Mouse (Mus musculus): ENCODE data around the gene Pam. TPM values are rescaled to one million over a fixed set of nuclear protein-coding genes. Genes with fewer than 3 reads are reported as not detected.
"Not testable (repeated sequence)": the region's sequence is repeated elsewhere in the genome, so short reads cannot be mapped to it uniquely, and the experiment has no call there.

Gene Pam
- polyA plus RNA-seq, 1 experiment from 2014 or later = 65.3 TPM

DNA sequence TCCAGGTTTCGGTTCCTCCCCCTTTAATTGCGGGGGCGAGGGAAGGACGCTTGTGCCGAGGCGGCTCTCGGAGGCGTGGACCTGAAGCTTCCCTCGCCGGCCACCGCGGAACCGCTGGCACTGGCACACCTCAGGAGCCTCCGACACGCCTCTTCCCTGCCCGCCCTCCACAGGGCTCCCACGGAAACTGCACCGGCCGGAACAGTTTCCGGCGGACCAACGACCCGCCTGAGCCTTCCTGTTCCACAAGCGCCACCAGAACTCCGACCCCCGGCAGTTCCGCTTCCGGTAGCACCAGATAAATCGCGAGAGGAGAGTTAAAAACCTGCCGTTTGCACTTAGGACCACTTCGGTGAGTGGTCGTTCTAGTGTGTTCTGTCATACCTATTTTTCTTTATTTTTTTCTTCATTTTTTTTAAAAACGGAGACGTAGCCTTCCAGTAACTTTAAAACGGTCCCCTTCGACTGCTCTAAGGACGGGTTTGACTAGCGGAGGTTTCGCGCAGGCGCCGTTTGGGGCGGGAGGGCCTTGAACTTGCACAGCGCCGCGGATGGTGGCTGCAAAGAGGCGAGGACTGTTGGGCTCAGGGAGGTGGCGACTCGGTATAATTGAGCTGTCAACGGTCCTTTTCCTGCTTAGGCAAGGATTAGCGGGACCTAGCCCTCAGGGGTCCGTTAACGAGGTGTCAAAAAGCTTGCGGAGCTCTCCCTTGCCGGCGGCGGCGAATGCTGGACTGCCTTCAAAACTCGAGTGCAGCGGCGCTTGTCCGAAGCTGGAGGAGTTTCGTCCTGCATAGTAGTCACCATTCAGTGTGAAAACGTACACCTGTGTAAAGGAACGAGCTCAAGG is 325.3 kb downstream of the Pam start, which contains the start of the genes Gin1 and Ppip5k2:
Gene Gin1 (plus strand): TSS at position 269 of the 850 bp plus-strand sequence.
Gene Ppip5k2 (minus strand): TSS at position 508 of the 850 bp plus-strand sequence.
- H3K4me3 ChIP-seq (ENCODE audit: low read depth, low read length) = peak within 1 kb of the TSS; percentile 99
- H3K4me1 ChIP-seq (replicated peaks; ENCODE audit: control insufficient read depth, insufficient read depth, low read length) = peaks cover 15% of the 10 kb centered on the region
- H3K4me2 ChIP-seq (ENCODE audit: low read length) = peak within 1 kb of the TSS; percentile 73
- no peaks in the 10 kb centered on the region for H3K27me3 ChIP-seq (replicated peaks; ENCODE audit: control insufficient read depth, insufficient read depth, low read length)
- WGBS = under 1% methylated on average over 66 of the region's 66 CpGs
- peak within 1 kb of the TSS; percentile 90 for H3K9ac ChIP-seq (ENCODE audit: low read length)
- peak within 1 kb of the TSS; percentile 82 for H3K27ac ChIP-seq (ENCODE audit: low read depth)
- no peaks in the 10 kb centered on the region for H3K9me3 ChIP-seq (ENCODE audit: control insufficient read depth, low read length)
- no peaks in the 10 kb centered on the region for H3K36me3 ChIP-seq (ENCODE audit: control insufficient read depth, insufficient read depth, low read length)
- ATAC-seq (replicated peaks; ENCODE audit: low FRiP score, low TSS enrichment, low read depth) (peak; percentile 98), DNase-seq (ENCODE audit: low spot score) (peak; percentile 97)

DNA sequence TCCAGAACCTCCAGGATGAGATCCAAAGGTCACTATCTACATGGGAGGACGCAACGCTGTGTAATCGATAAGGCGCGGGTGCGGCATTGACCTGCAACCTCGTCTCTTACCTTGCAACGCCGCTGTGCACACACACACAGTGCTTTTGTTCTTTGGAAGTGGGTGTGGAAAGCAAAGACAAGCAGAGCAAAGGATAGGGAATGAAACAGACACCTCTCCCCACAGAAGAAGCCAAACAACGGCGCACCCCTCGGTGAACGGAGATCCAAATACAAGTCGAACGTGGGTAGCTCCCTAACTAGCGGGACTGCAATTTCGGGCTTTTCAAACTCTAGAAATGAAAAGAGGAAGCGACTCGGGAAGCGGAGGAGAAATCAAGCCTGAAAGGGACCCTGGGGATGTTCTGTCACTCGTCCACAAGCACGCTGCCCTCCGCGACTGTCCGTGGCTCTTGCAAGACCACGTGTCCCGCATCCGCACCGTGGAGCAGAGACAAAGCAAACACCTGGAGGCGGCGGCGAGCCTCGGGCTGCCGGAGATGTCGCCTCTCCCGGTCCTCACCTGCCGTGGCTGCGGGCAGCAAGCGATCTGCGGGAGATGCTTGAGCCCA is 326.0 kb downstream of the Pam start:
- peak overlapping the region; percentile 90 for H3K9ac ChIP-seq (ENCODE audit: low read length)
- H3K4me1 ChIP-seq (replicated peaks; ENCODE audit: control insufficient read depth, insufficient read depth, low read length) = peaks cover 15% of the 10 kb centered on the region
- ATAC-seq (replicated peaks; ENCODE audit: low FRiP score, low TSS enrichment, low read depth) (peak; percentile 61), DNase-seq (ENCODE audit: low spot score) (peak; percentile 80)
- no peaks in the 10 kb centered on the region for H3K36me3 ChIP-seq (ENCODE audit: control insufficient read depth, insufficient read depth, low read length)
- H3K9me3 ChIP-seq (ENCODE audit: control insufficient read depth, low read length) = no peaks in the 10 kb centered on the region
- peak overlapping the region; percentile 82 for H3K27ac ChIP-seq (ENCODE audit: low read depth)
- H3K27me3 ChIP-seq (replicated peaks; ENCODE audit: control insufficient read depth, insufficient read depth, low read length) = no peaks in the 10 kb centered on the region
- WGBS = under 1% methylated on average over 40 of the region's 40 CpGs
- H3K4me2 ChIP-seq (ENCODE audit: low read length) = peak overlapping the region; percentile 63
- peak overlapping the region; percentile 99 for H3K4me3 ChIP-seq (ENCODE audit: low read depth, low read length)

DNA sequence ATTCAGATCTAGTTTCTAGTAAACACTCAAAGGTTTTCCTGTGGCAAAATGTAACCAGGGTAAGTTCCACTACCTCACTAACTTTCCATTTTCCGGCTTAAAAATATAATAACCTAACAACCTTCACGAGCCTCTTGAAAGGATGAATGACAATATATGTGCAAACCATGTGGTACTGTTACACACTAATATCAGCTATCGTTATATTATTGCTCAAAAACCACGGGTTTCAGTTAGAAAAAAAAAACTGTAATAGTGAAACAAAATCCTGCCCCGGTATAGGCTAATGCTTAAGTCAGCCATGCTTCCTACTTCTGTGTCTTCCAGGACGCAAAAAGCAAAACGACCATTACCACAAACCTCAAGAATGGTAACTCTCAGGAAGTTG is 326.5 kb downstream of the Pam start:
- WGBS = 8% methylated on average over 7 of the region's 7 CpGs
- Histone ChIP-seq H3K36me3 (ENCODE audit: control insufficient read depth, insufficient read depth, low read length) (no peaks in the 10 kb centered on the region), H3K4me2 (ENCODE audit: low read length) (peak overlapping the region; percentile 63), H3K9me3 (ENCODE audit: control insufficient read depth, low read length) (no peaks in the 10 kb centered on the region), H3K4me1 (replicated peaks; ENCODE audit: control insufficient read depth, insufficient read depth, low read length) (peaks cover 15% of the 10 kb centered on the region), H3K4me3 (ENCODE audit: low read depth, low read length) (peak overlapping the region; percentile 99), H3K27ac (ENCODE audit: low read depth) (peak overlapping the region; percentile 82), H3K27me3 (replicated peaks; ENCODE audit: control insufficient read depth, insufficient read depth, low read length) (no peaks in the 10 kb centered on the region), H3K9ac (ENCODE audit: low read length) (peak overlapping the region; percentile 90)
- no peak for DNase-seq (ENCODE audit: low spot score)
- ATAC-seq (replicated peaks; ENCODE audit: low FRiP score, low TSS enrichment, low read depth) = no peak; the same call in 1 of the 2 replicates

DNA sequence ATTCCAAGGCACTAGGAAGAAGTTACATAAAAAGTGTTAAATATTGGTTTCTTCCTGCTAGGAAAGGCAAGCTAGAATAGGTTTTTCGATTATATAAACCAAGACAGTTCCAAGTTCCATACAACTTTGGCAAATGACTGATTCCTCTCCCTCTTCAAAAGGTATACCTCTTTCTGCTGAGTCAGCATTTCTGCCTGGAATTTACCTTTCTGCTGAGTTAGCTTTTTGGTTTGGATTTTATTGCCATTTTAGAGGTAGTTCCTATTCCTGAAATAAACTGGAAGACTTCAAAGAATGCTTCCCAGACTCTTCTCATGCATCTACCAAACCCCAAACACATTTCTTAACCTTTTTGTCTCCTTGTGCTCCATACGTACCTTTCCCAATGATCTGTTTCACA is 327.4 kb downstream of the Pam start:
- Histone ChIP-seq H3K4me3 (ENCODE audit: low read depth, low read length) (no peak overlapping the region; the same call in 1 of the 2 replicates), H3K9ac (ENCODE audit: low read length) (no peak overlapping the region), H3K4me1 (replicated peaks; ENCODE audit: control insufficient read depth, insufficient read depth, low read length) (peaks cover 15% of the 10 kb centered on the region), H3K4me2 (ENCODE audit: low read length) (peak overlapping the region; percentile 63), H3K9me3 (ENCODE audit: control insufficient read depth, low read length) (no peaks in the 10 kb centered on the region), H3K27ac (ENCODE audit: low read depth) (no peak overlapping the region), H3K27me3 (replicated peaks; ENCODE audit: control insufficient read depth, insufficient read depth, low read length) (no peaks in the 10 kb centered on the region), H3K36me3 (ENCODE audit: control insufficient read depth, insufficient read depth, low read length) (no peaks in the 10 kb centered on the region)
- no peak for ATAC-seq (replicated peaks; ENCODE audit: low FRiP score, low TSS enrichment, low read depth)
- WGBS = 82% methylated on average over 2 of the region's 2 CpGs
- no peak for DNase-seq (ENCODE audit: low spot score)

DNA sequence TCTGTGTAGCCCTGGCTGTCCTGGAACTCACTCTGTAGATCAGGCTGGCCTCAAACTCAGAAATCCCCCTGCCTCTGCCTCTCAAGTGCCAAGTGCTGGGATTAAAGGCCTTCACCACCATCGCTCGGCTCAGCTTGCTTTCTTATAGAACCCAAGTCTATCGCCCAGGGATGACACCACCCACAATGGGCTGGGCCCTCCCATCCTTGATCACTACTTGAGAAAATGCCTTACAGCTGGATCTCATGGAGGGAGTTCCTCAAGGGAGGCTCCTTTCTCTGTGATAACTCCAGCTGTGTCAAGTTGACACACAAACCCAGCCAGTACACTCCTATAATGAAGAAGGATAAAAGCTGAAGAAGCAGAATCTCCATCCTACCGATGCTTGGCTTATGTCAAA is 329.7 kb downstream of the Pam start:
- H3K4me1 ChIP-seq (replicated peaks; ENCODE audit: control insufficient read depth, insufficient read depth, low read length) = peaks cover 12% of the 10 kb centered on the region; the same call in 1 of the 2 replicates
- not testable (repeated sequence) for H3K27me3 ChIP-seq (replicated peaks; ENCODE audit: control insufficient read depth, insufficient read depth, low read length); ATAC-seq (replicated peaks; ENCODE audit: low FRiP score, low TSS enrichment, low read depth); H3K9ac ChIP-seq (ENCODE audit: low read length); H3K36me3 ChIP-seq (ENCODE audit: control insufficient read depth, insufficient read depth, low read length); H3K4me3 ChIP-seq (ENCODE audit: low read depth, low read length); H3K9me3 ChIP-seq (ENCODE audit: control insufficient read depth, low read length); H3K4me2 ChIP-seq (ENCODE audit: low read length); H3K27ac ChIP-seq (ENCODE audit: low read depth); DNase-seq (ENCODE audit: low spot score)
- WGBS = 77% methylated on average over 4 of the region's 4 CpGs

DNA sequence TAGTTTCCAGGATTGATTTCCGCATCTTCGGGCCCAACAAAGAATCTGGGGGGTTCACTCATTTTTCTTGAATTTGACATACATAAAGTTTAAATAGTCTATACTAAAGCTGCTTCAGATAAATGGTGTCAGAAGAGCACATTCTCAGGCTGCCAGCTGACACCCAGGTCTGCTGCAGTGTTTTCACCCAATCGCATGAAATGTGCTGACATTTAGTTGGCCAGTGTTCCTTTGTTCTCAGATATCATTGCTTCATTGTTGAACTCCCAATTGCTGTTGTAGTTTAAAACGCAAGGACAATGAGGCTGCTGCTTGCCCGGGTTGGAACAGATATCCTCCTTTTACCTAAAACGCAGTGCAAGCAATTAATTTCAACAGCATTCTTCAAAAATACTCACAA is 334.0 kb downstream of the Pam start:
- no peak overlapping the region for H3K27ac ChIP-seq (ENCODE audit: low read depth)
- no peak overlapping the region for H3K4me2 ChIP-seq (ENCODE audit: low read length)
- H3K4me3 ChIP-seq (ENCODE audit: low read depth, low read length) = no peak overlapping the region
- no peak overlapping the region for H3K9ac ChIP-seq (ENCODE audit: low read length)
- H3K4me1 ChIP-seq (replicated peaks; ENCODE audit: control insufficient read depth, insufficient read depth, low read length) = no peaks in the 10 kb centered on the region
- no peaks in the 10 kb centered on the region for H3K9me3 ChIP-seq (ENCODE audit: control insufficient read depth, low read length)
- H3K36me3 ChIP-seq (ENCODE audit: control insufficient read depth, insufficient read depth, low read length) = peaks cover 13% of the 10 kb centered on the region
- no peak for ATAC-seq (replicated peaks; ENCODE audit: low FRiP score, low TSS enrichment, low read depth)
- no peak for DNase-seq (ENCODE audit: low spot score)
- WGBS = 90% methylated on average over 6 of the region's 6 CpGs
- no peaks in the 10 kb centered on the region for H3K27me3 ChIP-seq (replicated peaks; ENCODE audit: control insufficient read depth, insufficient read depth, low read length)

DNA sequence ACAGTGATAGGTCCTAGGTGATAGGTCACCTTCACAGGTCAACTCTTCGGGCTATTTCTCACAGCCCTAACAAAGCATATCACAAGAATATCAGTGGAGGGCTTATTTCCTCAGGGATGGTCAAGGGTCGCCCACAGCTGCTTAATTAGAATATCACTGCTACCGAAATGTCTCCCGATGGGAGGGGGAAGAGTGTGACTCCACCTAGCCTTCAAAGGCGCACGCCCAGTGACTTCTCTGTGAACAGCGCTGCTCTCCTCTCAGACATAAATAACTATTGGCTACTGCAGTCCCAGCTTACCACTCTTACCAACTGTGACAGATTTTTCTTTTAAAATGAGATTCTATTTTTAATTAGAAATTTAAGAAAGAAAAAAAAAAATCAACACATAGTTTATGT is 334.8 kb downstream of the Pam start:
- WGBS = 63% methylated on average over 7 of the region's 7 CpGs
- H3K9me3 ChIP-seq (ENCODE audit: control insufficient read depth, low read length) = no peaks in the 10 kb centered on the region
- ATAC-seq (replicated peaks; ENCODE audit: low FRiP score, low TSS enrichment, low read depth) = no peak

DNA sequence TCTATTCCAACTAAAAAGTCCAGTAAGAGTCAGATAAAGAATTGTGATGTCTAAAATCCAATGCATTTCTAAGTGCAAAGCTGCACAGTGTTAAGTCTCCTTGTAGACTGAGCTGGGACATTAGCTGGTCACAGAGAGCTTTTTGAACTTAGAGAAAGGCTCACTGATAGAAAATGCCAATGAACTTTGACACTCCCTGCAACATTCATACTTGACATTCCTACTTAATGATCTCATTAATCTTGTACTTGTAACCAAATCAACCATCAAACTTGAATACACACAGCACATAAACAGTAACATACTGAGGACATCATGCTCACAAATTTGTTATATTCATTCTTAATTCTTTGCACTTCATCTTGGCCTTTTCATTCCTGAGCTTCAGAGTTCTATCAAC is 335.6 kb downstream of the Pam start:
- Histone ChIP-seq H3K4me1 (replicated peaks; ENCODE audit: control insufficient read depth, insufficient read depth, low read length) (no peaks in the 10 kb centered on the region), H3K27me3 (replicated peaks; ENCODE audit: control insufficient read depth, insufficient read depth, low read length) (no peaks in the 10 kb centered on the region), H3K9ac (ENCODE audit: low read length) (no peak overlapping the region), H3K36me3 (ENCODE audit: control insufficient read depth, insufficient read depth, low read length) (peaks cover 22% of the 10 kb centered on the region), H3K4me3 (ENCODE audit: low read depth, low read length) (no peak overlapping the region), H3K9me3 (ENCODE audit: control insufficient read depth, low read length) (no peaks in the 10 kb centered on the region), H3K27ac (ENCODE audit: low read depth) (no peak overlapping the region), H3K4me2 (ENCODE audit: low read length) (no peak overlapping the region)
- DNase-seq (ENCODE audit: low spot score) (no peak), ATAC-seq (replicated peaks; ENCODE audit: low FRiP score, low TSS enrichment, low read depth) (no peak)

More for the DNA sequence above, 334.8 kb downstream of the Pam start:
- no peaks in the 10 kb centered on the region for H3K27me3 ChIP-seq (replicated peaks; ENCODE audit: control insufficient read depth, insufficient read depth, low read length)
- no peak overlapping the region for H3K9ac ChIP-seq (ENCODE audit: low read length)
- H3K4me1 ChIP-seq (replicated peaks; ENCODE audit: control insufficient read depth, insufficient read depth, low read length) = no peaks in the 10 kb centered on the region
- H3K27ac ChIP-seq (ENCODE audit: low read depth) = no peak overlapping the region
- H3K4me3 ChIP-seq (ENCODE audit: low read depth, low read length) = no peak overlapping the region
- H3K4me2 ChIP-seq (ENCODE audit: low read length) = no peak overlapping the region
- peaks cover 15% of the 10 kb centered on the region for H3K36me3 ChIP-seq (ENCODE audit: control insufficient read depth, insufficient read depth, low read length)
- no peak for DNase-seq (ENCODE audit: low spot score)
